Mouse (Mus musculus) ovary, adult 10 weeks (tissue): ENCODE results near the gene Gcgr. TPM values are rescaled to one million over a fixed set of nuclear protein-coding genes. Genes with fewer than 3 reads are reported as not detected.

Experiments used
- polyA plus RNA-seq: library from polyadenylated mRNA; stranded (reverse); fragments of 350-450 nt; fragmentation: Illumina TruSeq; extraction: RNeasy Lipid Tissue Mini Kit (QIAGEN cat#74804); gene quantifications from one replicate; pipeline ENCODE4 v1.2.3, GENCODE M21; 2014

The Gcgr gene
- polyA plus RNA-seq: not detected

GRCm38 (mm10) chr11:120530085-120530964 lies at the start of gene Gcgr:
TSS of gene Gcgr (plus strand) at chr11:120530699.

GRCm38 (mm10) chr11:120484265-120484981 lies 46.1 kb upstream of the Gcgr start, which contains the start of gene Mrpl12:
TSS of gene Mrpl12 (plus strand) at chr11:120484613.

GRCm38 (mm10) chr11:120491317-120492023 lies 39.0 kb upstream of the Gcgr start, which contains the start of gene Slc25a10:
TSS of gene Slc25a10 (plus strand) at chr11:120491840.

GRCm38 (mm10) chr11:120549168-120549945 lies 18.9 kb downstream of the Gcgr start, which contains the start of gene Mcrip1:
TSS of gene Mcrip1 (minus strand) at chr11:120549727.

GRCm38 (mm10) chr11:120550810-120551440 lies 20.4 kb downstream of the Gcgr start, which contains the start of gene Ppp1r27:
TSS of gene Ppp1r27 (minus strand) at chr11:120551132.

GRCm38 (mm10) chr11:120572752-120573584 lies 42.5 kb downstream of the Gcgr start, which contains the start of gene P4hb:
TSS of gene P4hb (minus strand) at chr11:120573253.

GRCm38 (mm10) chr11:120581490-120582267 lies 51.2 kb downstream of the Gcgr start, which contains the start of gene Arhgdia:
TSS of gene Arhgdia (minus strand) at chr11:120581624.

Other genes starting within 250 kb of the Gcgr start
- 659 TPM for gene Actg1, start 182.2 kb upstream of the Gcgr start, polyA plus RNA-seq
- gene Fscn2, start 169.2 kb upstream of the Gcgr start, polyA plus RNA-seq: not detected
- not detected for gene Faap100, start 151.9 kb upstream of the Gcgr start, polyA plus RNA-seq
- gene Nploc4, start 93.0 kb upstream of the Gcgr start, polyA plus RNA-seq: 22.0 TPM
- gene Tspan10, start 88.1 kb upstream of the Gcgr start, polyA plus RNA-seq: not detected
- gene Pde6g, start 77.2 kb upstream of the Gcgr start, polyA plus RNA-seq: not detected
- gene Oxld1, start 72.6 kb upstream of the Gcgr start, polyA plus RNA-seq: 1.5 TPM
- 14.0 TPM for gene Ccdc137, start 72.6 kb upstream of the Gcgr start, polyA plus RNA-seq
- 9.9 TPM for gene Arl16, start 63.1 kb upstream of the Gcgr start, polyA plus RNA-seq
- 1.2 TPM for gene Mrpl12, start 46.1 kb upstream of the Gcgr start, polyA plus RNA-seq
- not detected for gene Slc25a10, start 38.9 kb upstream of the Gcgr start, polyA plus RNA-seq
- 1.5 TPM for gene Mcrip1, start 19.0 kb downstream of the Gcgr start, polyA plus RNA-seq
- gene Ppp1r27, start 20.4 kb downstream of the Gcgr start, polyA plus RNA-seq: not detected
- 235 TPM for gene P4hb, start 42.6 kb downstream of the Gcgr start, polyA plus RNA-seq
- gene Arhgdia, start 50.9 kb downstream of the Gcgr start, polyA plus RNA-seq: 29.1 TPM
- gene Alyref, start 67.7 kb downstream of the Gcgr start, polyA plus RNA-seq: 37.9 TPM
- gene Anapc11, start 67.7 kb downstream of the Gcgr start, polyA plus RNA-seq: 5.8 TPM
- not detected for gene Npb, start 77.8 kb downstream of the Gcgr start, polyA plus RNA-seq
- gene Pcyt2, start 87.2 kb downstream of the Gcgr start, polyA plus RNA-seq: 3.4 TPM
- 3.2 TPM for gene Sirt7, start 94.5 kb downstream of the Gcgr start, polyA plus RNA-seq
- gene Mafg, start 102.9 kb downstream of the Gcgr start, polyA plus RNA-seq: 10.4 TPM
- gene Pycr1, start 113.1 kb downstream of the Gcgr start, polyA plus RNA-seq: 1.6 TPM
- not detected for gene Myadml2, start 117.5 kb downstream of the Gcgr start, polyA plus RNA-seq
- gene Notum, start 130.5 kb downstream of the Gcgr start, polyA plus RNA-seq: not detected
- 0.77 TPM for gene Aspscr1, start 142.3 kb downstream of the Gcgr start, polyA plus RNA-seq
- gene Cenpx, start 183.0 kb downstream of the Gcgr start, polyA plus RNA-seq: not detected
- 0.40 TPM for gene Lrrc45, start 183.2 kb downstream of the Gcgr start, polyA plus RNA-seq
- gene Rac3, start 190.8 kb downstream of the Gcgr start, polyA plus RNA-seq: not detected
- not detected for gene Dcxr, start 196.6 kb downstream of the Gcgr start, polyA plus RNA-seq
- not detected for gene Cbr2, start 201.4 kb downstream of the Gcgr start, polyA plus RNA-seq
- not detected for gene Hmga1b, start 232.1 kb downstream of the Gcgr start, polyA plus RNA-seq